Mouse (Mus musculus) intestine, postnatal 0 days (tissue): ENCODE measurements at regions not wholly inside any gene's neighbourhood (a gene's known extent, or its start where the extent isn't known, plus 50 kb on each side); places are given as distances from the start of the nearest gene placed in this dataset.
"Not testable (repeated sequence)": the region's sequence is repeated elsewhere in the genome, so short reads cannot be mapped to it uniquely, and the experiment has no call there.

Experiments
- ATAC-seq: fragments of 200-750 bp; cut with Nextera tagmentation; 2 replicates; pipeline ENCODE4 v1.8.0; 2017; ENCODE audit warnings: mild to moderate bottlenecking, moderate TSS enrichment, moderate library complexity
- H3K27ac ChIP-seq: fragments of 300-500 bp; sonication (generic); 2 replicates; pipeline ENCODE4 v1.5.1; 2014; ENCODE audit warnings: mild to moderate bottlenecking, low read depth, low read length, moderate library complexity
- H3K27me3 ChIP-seq: fragments of 300-500 bp; sonication (generic); replicated peaks from 2 replicates; pipeline ENCODE4 v1.6.1; 2014; ENCODE audit warnings: low read length, mixed read lengths; ENCODE audit not compliant: control insufficient read depth, insufficient read depth
- H3K36me3 ChIP-seq: fragments of 300-500 bp; sonication (generic); 2 replicates; pipeline ENCODE4 v1.6.1; 2014; ENCODE audit warnings: mild to moderate bottlenecking, moderate library complexity; ENCODE audit not compliant: control insufficient read depth, insufficient read depth
- H3K4me1 ChIP-seq: fragments of 300-500 bp; sonication (generic); replicated peaks from 2 replicates; pipeline ENCODE4 v1.6.1; 2014; ENCODE audit warnings: antibody characterized with exemption, low read length, mixed read lengths; ENCODE audit not compliant: control insufficient read depth, insufficient read depth
- H3K4me2 ChIP-seq: fragments of 300-500 bp; sonication (generic); replicated peaks from 2 replicates; pipeline ENCODE4 v1.6.1; 2014; ENCODE audit warnings: low read depth, mild to moderate bottlenecking, moderate library complexity
- H3K4me3 ChIP-seq: fragments of 300-500 bp; sonication (generic); 2 replicates; pipeline ENCODE4 v1.5.1; 2014; ENCODE audit warnings: low read depth, low read length
- H3K9ac ChIP-seq: fragments of 300-500 bp; sonication (generic); 2 replicates; pipeline ENCODE4 v1.6.1; 2014; ENCODE audit warnings: mild to moderate bottlenecking, low read depth, low read length
- H3K9me3 ChIP-seq: fragments of 300-500 bp; sonication (generic); 2 replicates; pipeline ENCODE4 v1.6.1; 2016; ENCODE audit warnings: mixed run types; ENCODE audit not compliant: control insufficient read depth
- CTCF ChIP-seq: sonication (generic); IDR thresholded peaks from 2 replicates; pipeline ENCODE4 v1.5.1; 2016; ENCODE audit warnings: low read depth, mild to moderate bottlenecking, control low read depth, antibody characterized with exemption, moderate library complexity
- WGBS: fragments of 180-500 bp; shearing (Covaris S2); extraction: QIAGEN DNeasy Blood & Tissue Kit; methylation state at CpG from one replicate; pipeline ENCODE4 v1.1.7; 2014; 5-methylcytosine and 5-hydroxymethylcytosine counted together

DNA sequence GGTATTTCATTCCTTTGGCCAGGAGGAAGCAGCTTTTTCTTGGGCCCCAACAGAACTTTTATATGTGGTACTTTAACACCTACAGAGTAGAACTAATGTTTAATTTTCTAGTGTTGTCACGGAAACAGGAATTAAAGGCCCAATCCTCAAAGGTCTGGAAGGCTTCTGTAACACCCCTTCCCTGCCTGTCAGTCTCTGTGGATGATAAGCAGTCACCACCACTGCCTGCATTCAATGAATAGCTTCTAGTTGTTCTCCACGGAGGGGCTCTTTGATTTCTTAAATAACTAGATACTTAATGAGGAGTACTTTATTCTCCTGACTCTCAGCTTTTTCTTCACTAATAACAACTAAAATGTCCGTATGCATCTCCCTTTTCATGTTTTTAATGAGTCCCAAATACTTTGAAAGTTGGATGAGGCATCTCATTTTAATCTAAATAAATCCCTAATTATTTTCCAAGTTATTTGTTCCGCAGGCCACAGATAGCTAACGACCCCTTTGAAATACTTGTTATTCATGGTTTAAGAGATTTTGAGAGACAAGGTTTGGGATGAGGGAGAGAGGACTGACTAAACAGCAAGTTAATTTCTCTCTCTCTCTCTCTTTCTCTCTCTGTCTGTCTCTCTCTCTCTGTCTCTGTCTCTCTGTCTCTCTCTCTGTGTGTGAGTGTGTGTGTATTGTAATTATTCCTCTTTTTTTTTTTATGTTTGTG is 686.0 kb upstream of the Ghitm start:
- no peak for TF ChIP-seq CTCF
- no peak for ATAC-seq
- WGBS: 68% methylated on average over 5 of the region's 5 CpGs

DNA sequence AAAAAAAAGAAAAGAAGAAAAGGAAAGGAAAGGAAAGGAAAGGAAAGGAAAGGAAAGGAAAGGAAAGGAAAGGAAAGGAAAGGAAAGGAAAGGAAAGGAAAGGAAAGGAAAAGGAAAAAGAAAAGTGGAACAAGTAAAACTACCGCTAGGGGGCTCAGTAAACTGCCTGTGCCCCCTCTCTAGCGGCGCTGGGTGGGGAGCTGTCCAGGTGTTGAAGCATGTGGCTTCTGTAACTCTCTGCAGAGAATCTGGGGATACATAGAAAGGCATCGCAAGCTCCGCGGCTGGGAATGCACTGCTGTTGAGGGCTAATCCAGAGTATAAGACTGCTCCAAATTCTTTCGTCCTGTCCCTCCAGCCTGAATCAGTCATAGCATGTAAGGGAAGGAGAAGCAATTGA is 684.9 kb upstream of the Ghitm start:
- Histone ChIP-seq H3K4me3 (no peak overlapping the region), H3K36me3 (no peaks in the 10 kb centered on the region), H3K9ac (no peak overlapping the region), H3K27ac (no peak overlapping the region), H3K4me2 (no peak overlapping the region), H3K27me3 (no peaks in the 10 kb centered on the region), H3K4me1 (no peaks in the 10 kb centered on the region), H3K9me3 (no peaks in the 10 kb centered on the region)
- ATAC-seq: no peak
- WGBS: 28% methylated on average over 7 of the region's 7 CpGs
- peak; percentile 35 for TF ChIP-seq CTCF

More for the DNA sequence above, 686.0 kb upstream of the Ghitm start:
- Histone ChIP-seq H3K4me3 (no peak overlapping the region), H3K36me3 (no peaks in the 10 kb centered on the region), H3K27ac (no peak overlapping the region), H3K9me3 (no peaks in the 10 kb centered on the region), H3K4me2 (no peak overlapping the region), H3K9ac (no peak overlapping the region), H3K27me3 (no peaks in the 10 kb centered on the region), H3K4me1 (no peaks in the 10 kb centered on the region)

DNA sequence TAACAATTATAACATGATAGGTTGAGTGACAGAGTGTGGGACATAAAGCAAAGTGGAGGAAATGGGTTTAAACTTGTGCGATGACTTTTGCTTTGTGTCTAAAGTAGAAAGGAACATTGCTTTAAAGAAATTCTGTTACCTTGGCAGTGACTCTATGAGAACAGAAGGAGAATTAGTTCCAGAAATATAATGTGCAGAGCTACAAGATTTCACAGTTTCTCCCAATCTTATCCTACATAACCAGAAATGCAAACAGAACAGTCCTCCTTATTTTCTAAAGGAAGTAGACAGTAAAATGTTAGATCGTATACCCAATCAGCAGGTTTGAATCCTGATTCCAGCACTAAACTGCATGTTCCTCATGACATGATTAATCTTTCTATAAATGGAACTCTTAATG is 660.6 kb upstream of the Ghitm start:
- no peaks in the 10 kb centered on the region for H3K27me3 ChIP-seq
- 85% methylated on average over 2 of the region's 2 CpGs for WGBS
- TF ChIP-seq CTCF: no peak
- no peak overlapping the region for H3K4me3 ChIP-seq
- H3K4me2 ChIP-seq: no peak overlapping the region
- no peaks in the 10 kb centered on the region for H3K4me1 ChIP-seq
- no peaks in the 10 kb centered on the region for H3K9me3 ChIP-seq
- no peak for ATAC-seq
- no peak overlapping the region for H3K9ac ChIP-seq
- no peaks in the 10 kb centered on the region for H3K36me3 ChIP-seq
- no peak overlapping the region for H3K27ac ChIP-seq

DNA sequence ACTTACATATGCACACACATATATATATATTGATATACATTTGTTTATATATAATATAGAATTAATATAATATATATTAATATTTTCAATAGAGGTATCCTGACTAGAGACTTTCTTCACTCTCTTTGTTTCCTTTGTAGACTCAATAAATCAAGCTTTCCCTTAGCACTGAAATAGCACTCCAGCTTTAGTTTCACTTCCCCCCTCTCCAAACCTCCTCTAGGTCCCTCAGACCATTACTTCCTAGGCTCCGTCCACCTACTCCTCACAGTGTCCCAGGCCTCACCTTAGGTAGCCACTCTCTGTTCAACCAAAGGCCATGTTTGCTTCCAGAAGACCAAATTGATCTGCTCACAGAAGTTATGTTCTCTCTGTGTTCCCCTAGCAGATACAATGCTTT is 630.7 kb upstream of the Ghitm start:
- Histone ChIP-seq H3K36me3 (no peaks in the 10 kb centered on the region), H3K4me1 (no peaks in the 10 kb centered on the region), H3K4me2 (no peak overlapping the region), H3K27me3 (no peaks in the 10 kb centered on the region), H3K9ac (no peak overlapping the region), H3K27ac (no peak overlapping the region), H3K9me3 (no peaks in the 10 kb centered on the region), H3K4me3 (no peak overlapping the region)
- no peak for ATAC-seq
- TF ChIP-seq CTCF: no peak
- WGBS: 83% methylated on average over 1 of the region's 1 CpGs

DNA sequence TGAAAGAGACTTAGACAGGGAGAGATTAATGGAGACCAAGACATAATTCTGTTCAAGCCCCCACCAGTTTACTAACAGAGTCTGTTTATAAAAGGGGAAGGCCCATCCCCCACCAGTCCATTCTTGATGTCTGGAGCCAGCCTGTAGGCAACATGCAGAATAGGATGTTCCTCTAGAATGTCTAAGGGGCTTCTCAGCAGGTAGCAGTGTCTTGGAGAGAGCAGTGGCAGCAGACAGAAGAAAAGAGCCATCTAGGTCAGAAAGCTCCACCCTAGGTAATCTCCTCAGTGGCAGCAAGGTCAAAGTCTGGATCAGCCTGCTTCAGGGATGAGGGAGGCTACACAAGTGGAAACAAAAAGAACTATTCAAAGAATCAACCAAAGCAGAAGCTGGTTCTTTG is 614.6 kb upstream of the Ghitm start:
- not testable (repeated sequence) for H3K4me3 ChIP-seq, H3K36me3 ChIP-seq, H3K27ac ChIP-seq, H3K4me2 ChIP-seq, ATAC-seq, H3K27me3 ChIP-seq, H3K9ac ChIP-seq, H3K4me1 ChIP-seq, H3K9me3 ChIP-seq

DNA sequence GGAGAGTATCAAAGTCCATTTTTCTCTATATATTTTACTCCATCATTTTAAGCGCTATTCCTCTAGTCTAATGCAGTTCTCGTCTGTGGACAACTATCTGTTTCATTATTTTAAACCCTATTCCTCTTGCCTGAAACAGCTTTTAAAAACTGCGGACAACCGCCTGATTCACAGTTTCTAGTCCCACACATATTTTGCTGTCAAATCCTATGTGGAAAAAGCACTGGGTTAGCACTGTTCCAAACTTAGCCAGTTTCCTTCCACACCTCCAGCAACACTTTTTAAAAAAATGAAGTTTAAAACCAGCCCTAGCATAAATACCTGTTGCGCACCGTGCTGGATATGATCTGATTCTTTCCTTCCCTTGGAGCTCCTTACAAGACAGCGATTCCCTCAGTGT is 614.1 kb upstream of the Ghitm start:
- H3K4me2 ChIP-seq: no peak overlapping the region
- no peaks in the 10 kb centered on the region for H3K4me1 ChIP-seq
- no peak for TF ChIP-seq CTCF
- 92% methylated on average over 7 of the region's 7 CpGs for WGBS
- H3K27ac ChIP-seq: no peak overlapping the region
- ATAC-seq: no peak
- H3K36me3 ChIP-seq: no peaks in the 10 kb centered on the region
- no peaks in the 10 kb centered on the region for H3K27me3 ChIP-seq
- H3K9me3 ChIP-seq: no peaks in the 10 kb centered on the region
- no peak overlapping the region for H3K9ac ChIP-seq
- no peak overlapping the region for H3K4me3 ChIP-seq

DNA sequence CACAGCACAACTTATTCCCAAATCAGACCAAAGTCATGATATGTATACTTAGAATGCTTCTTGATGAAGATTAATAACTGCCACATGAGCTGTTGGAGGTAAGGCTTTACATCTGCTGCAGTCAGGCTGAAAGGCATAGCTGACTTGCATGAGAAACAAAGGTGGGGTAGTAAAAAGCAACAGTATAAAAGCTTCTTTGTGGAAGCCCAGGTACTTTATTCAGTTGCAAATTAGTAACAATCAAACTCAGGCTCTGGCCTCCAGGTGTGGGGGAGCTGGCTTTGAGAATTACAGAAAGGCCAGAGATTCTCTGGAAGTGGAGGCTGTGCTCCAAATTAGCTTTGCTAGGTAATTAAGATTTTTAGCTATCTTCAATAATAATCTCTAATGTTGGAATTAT is 608.0 kb upstream of the Ghitm start:
- Histone ChIP-seq H3K9me3 (no peaks in the 10 kb centered on the region), H3K9ac (no peak overlapping the region), H3K4me2 (no peak overlapping the region), H3K27me3 (no peaks in the 10 kb centered on the region), H3K4me1 (no peaks in the 10 kb centered on the region), H3K36me3 (no peaks in the 10 kb centered on the region), H3K27ac (no peak overlapping the region), H3K4me3 (no peak overlapping the region)
- no peak for TF ChIP-seq CTCF
- ATAC-seq: no peak

DNA sequence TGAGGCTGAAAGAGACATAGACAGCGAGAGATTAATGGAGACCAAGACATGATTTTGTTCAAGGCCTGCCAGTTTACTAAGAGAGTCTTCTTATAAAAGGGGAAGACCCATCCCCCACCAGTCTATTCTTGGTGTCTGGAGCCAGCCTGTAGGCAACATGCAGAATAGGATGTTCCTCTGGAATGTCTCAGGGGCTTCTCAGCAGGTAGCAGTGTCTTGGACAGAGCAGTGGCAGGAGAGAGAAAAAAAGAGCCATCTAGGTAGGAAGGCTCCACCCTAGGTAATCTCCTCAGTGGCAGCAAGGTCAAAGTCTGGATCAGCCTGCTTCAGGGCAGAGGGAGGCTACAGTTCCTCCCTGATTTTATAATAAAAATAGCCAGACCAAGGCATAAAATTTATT is 607.4 kb upstream of the Ghitm start:
- H3K9ac ChIP-seq, H3K4me3 ChIP-seq, H3K4me1 ChIP-seq, H3K9me3 ChIP-seq, H3K27me3 ChIP-seq, H3K27ac ChIP-seq, H3K36me3 ChIP-seq, H3K4me2 ChIP-seq, ATAC-seq: not testable (repeated sequence)
- 74% methylated on average over 1 of the region's 1 CpGs for WGBS
